Mouse (Mus musculus): ENCODE data around the gene Selenom.

DNA sequence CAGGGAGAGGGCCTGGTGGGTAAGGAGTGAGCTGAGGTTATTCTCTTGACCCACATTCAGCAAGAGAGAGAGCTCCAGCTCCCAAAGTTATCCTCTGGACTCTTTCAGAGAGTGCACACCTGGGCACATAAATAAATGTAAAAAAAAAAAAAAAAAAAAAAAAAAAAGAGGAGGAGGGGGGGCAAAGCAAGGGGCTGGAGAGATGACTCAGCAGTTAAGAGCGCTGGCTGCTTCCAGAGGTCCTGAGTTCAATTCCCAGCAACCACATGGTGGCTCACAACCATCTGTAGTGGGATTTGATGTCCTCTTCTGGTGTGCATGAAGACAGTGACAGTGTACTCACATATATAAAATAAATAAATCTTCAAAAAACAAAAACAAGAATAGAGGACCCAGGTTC is 17.2 kb upstream of the Selenom start:
- TF ChIP-seq MAFK (IDR thresholded peaks at IDR 0.05; ENCODE audit: insufficient read depth, low read depth, low read length) (peak; percentile 82), ZNF384 (IDR thresholded peaks at IDR 0.05; ENCODE audit: low read depth, low read length) (peak; percentile 82; the same call in 1 of the 2 replicates), ZC3H11A (IDR thresholded peaks at IDR 0.05; ENCODE audit: borderline replicate concordance, low read depth, low read length) (no peak), CHD2 (IDR thresholded peaks at IDR 0.05; ENCODE audit: low read depth, low read length) (no peak)
